Mouse (Mus musculus) Patski (cell line): ENCODE results near the gene Camk2g. TPM values are rescaled to one million over a fixed set of nuclear protein-coding genes. Genes with fewer than 3 reads are reported as not detected.

Experiments
- ATAC-seq: fragments of 100-300 bp; one replicate; pipeline ENCODE4 v1.8.0; 2021
- CTCF ChIA-PET: fragments of 350-600 bp; sonication (Branson Sonifier 250); formaldehyde crosslinking; loops from one replicate; lab custom pipeline; 2022; ENCODE audit warnings: inconsistent platforms; lab: Charles Lee
- POLR2A ChIA-PET: fragments of 350-600 bp; sonication (Branson Sonifier 250); formaldehyde crosslinking; loops from one replicate; lab custom pipeline; 2022; ENCODE audit warnings: antibody characterized with exemption, inconsistent platforms; lab: Charles Lee
- DNase-seq: peaks from one replicate; pipeline ENCODE4 v3.0.0-alpha.2; 2011; ENCODE audit warnings: low read depth, low spot score
- H3K27me3 ChIP-seq: fragments of 371-371 bp; one replicate; pipeline ENCODE4 v1.5.1; 2021
- CTCF ChIP-seq: fragments of 100-300 bp; IDR thresholded peaks from one replicate; pipeline ENCODE4 v1.5.1; 2021
- in situ Hi-C: fragments of 300-500 bp; cut with MboI; formaldehyde crosslinking; loops from 3 replicates; pipeline ENCODE4 v1.11.1; 2018; ENCODE audit warnings: low pct_unique_long_range_greater_than_20kb, mixed read lengths
- polyA plus RNA-seq: library from polyadenylated mRNA; unstranded; gene quantifications from one replicate; pipeline ENCODE4 v1.2.3, GENCODE M21; 2021

The Camk2g gene
- polyA plus RNA-seq, 1 experiment from 2014 or later = 51.7 TPM

DNA sequence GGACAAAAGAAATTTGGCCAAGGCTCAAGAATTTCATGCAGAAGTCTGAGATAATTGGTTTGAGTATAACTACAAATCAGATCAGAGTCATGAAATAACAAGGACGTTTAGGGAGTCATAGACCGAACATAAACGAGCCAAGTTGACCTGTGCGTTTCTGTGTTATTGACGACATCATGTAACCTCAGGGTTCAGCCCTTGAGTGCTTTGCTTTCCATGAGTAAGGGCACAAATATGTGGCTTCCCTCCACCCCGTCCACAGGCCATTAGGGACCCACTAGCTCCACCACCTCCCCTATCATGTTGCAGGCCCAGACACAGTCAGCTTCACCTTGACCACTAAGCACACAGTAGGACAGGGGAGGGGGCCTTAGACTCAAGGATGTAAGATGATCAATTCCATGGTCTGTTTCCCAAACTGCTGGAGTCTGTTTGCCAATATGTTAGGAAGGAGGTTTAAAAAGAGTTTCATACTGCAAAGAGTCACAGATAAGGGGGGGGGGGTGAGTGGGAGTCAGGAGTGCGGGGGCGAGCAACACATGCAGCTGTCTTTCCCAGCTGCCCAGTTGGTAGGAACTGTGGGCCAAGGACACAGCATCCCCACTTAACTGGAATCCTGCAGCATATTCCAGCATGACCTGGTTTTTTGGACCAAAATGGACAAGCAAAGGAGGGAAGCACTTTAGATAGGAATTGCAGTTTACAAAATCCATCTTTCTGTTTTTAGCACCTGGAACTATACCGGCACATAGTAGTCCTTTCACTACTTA, 37.4 kb upstream of the Camk2g start:
- TF ChIP-seq CTCF = no peak
- CTCF ChIA-PET = interaction anchor here (0.8 to 1.7 kb wide), 2 partner anchors 41 to 65 kb away, joined by 3 to 4 read pairs; no protein-coding TSS in a partner anchor
- POLR2A ChIA-PET = no interaction called here
- DNase-seq = no peak
- ATAC-seq = peak; percentile 57
- in situ Hi-C loops = no loop called here
- no peaks in the 10 kb centered on the region for H3K27me3 ChIP-seq

GRCm38 (mm10) chr14:20829523-20830366, 35.9 kb upstream of the Camk2g start:
- ChIA-PET POLR2A (no interaction called here), CTCF (interaction anchor here (1.0 kb wide), 1 partner anchor 10 kb away, joined by 4 read pairs; no protein-coding TSS in a partner anchor)
- no peak for TF ChIP-seq CTCF

DNA sequence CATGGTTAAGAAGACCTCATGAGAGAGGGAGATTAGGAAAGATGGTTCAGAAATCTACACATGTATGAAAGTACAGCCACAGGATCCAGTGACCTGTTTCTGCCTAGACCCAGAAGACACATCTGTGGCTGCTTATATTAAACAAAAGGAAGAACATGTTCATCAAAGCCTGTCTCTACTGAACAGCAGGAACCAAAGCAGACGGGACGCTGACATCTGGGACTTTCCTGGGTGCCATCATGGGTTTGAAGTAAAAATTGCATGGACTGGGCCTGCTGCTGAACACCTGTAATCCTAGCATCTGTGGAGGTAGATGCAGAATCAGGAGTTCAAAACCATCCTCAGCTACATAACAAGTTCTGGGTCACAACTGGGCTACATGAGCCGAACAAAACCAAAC, 34.6 kb upstream of the Camk2g start:
- in situ Hi-C loops = no loop called here
- ATAC-seq (no peak), DNase-seq (no peak)
- no peak for TF ChIP-seq CTCF
- no peaks in the 10 kb centered on the region for H3K27me3 ChIP-seq
- CTCF ChIA-PET = no interaction called here
- POLR2A ChIA-PET = no interaction called here

More at GRCm38 (mm10) chr14:20829523-20830366, 35.9 kb upstream of the Camk2g start:
- no peaks in the 10 kb centered on the region for H3K27me3 ChIP-seq
- ATAC-seq (no peak), DNase-seq (no peak)
- in situ Hi-C loops = no loop called here

- CTCF ChIA-PET = no interaction called here
Measured at GRCm38 (mm10) chr14:20827491-20827890, 33.6 kb upstream of the Camk2g start.

DNA sequence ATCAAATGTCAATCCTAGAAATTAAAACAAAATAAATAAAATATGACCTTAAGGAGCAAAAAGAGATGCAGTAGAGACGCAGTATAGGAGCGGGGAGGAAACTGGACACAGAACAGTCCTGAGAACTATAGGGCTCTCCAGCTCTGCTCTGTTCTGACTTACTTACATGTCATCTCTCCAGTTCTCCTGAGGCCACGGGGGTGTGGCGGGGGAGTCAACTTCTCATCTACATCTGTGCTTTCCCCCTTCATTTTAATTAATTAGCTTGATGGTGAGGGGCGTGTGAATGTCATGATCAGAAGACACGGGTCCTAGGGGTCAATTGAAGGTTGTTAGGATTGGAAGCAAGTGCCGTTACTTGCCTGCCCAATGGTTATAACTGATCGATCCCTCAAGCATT, 33.2 kb upstream of the Camk2g start:
- in situ Hi-C loops = no loop called here
- ChIA-PET CTCF (no interaction called here), POLR2A (no interaction called here)
- no peak for TF ChIP-seq CTCF
- DNase-seq (no peak), ATAC-seq (no peak)
- H3K27me3 ChIP-seq = no peaks in the 10 kb centered on the region

More at GRCm38 (mm10) chr14:20827491-20827890, 33.6 kb upstream of the Camk2g start:
- POLR2A ChIA-PET = no interaction called here
- ATAC-seq = no peak
- TF ChIP-seq CTCF = no peak
- no peaks in the 10 kb centered on the region for H3K27me3 ChIP-seq
- in situ Hi-C loops = no loop called here
- DNase-seq = no peak

GRCm38 (mm10) chr14:20825516-20825915, 31.6 kb upstream of the Camk2g start:
- ChIA-PET POLR2A (interaction anchor here (0.7 kb wide), 1 partner anchor 15 kb away, joined by 3 read pairs; no protein-coding TSS in a partner anchor), CTCF (interaction anchor here (0.9 kb wide), 1 partner anchor 19 kb away, joined by 3 read pairs; no protein-coding TSS in a partner anchor)
- no peak for ATAC-seq
- H3K27me3 ChIP-seq = no peaks in the 10 kb centered on the region
- DNase-seq = no peak
- in situ Hi-C loops = no loop called here
- TF ChIP-seq CTCF = no peak

DNA sequence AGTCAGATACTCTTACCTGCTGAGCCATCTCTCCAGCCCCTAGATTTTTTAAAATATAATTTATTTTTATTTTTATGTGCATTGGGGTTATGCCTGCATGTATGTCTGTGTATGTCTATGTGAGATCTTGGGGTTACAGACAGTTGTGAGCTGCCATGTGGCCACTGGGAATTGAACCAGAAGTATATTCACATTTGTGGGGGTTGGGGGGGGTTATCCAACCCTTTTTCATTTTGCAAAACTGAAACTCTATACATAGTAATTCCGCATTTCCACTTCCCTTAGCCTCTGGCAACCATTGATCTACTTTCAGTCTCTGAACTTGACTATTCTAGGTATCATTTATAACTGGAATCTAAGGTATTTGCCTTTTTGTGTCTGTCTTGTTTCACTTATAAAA, 30.6 kb upstream of the Camk2g start:
- DNase-seq (no peak), ATAC-seq (no peak)
- no peaks in the 10 kb centered on the region for H3K27me3 ChIP-seq
- in situ Hi-C loops = no loop called here
- TF ChIP-seq CTCF = no peak
- CTCF ChIA-PET = no interaction called here
- POLR2A ChIA-PET = no interaction called here

- POLR2A ChIA-PET = no interaction called here
- ATAC-seq (no peak), DNase-seq (no peak)
- no peaks in the 10 kb centered on the region for H3K27me3 ChIP-seq
- in situ Hi-C loops = no loop called here
- CTCF ChIA-PET = interaction anchor here (1.2 kb wide), 1 partner anchor 9 kb away, joined by 3 read pairs; no protein-coding TSS in a partner anchor
- TF ChIP-seq CTCF = no peak
Measured at GRCm38 (mm10) chr14:20815448-20815847, 21.6 kb upstream of the Camk2g start.

DNA sequence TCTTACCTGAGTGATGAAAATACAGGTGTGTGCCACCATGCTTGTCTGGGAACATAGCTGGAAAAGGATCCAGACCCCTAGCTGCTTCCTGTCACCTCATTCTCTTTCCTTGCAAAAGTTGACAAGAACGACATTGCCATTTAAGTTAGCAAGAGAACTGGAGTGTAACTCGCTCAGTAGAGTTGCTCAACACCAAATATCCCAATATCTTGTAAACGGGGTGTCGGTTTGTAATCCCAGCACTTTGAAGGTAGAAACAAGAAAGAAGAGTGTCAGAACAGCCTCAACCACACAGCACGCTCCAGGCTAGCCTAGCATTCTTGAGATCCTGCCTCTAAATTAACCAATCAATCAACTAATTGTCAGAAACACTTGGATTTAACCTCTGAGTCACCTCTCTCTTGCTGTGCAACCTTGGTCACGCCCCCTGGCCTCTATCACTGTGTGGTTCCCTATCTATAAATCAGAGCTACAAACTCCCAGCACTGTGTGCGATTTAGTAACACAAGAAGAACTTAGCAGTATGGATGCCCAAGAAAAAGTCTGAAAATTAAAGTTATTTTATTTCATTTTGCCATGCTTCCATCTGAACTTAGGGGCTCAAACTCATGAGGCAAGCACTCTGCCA, 18.0 kb upstream of the Camk2g start:
- ChIA-PET CTCF (no interaction called here), POLR2A (no interaction called here)
- no peaks in the 10 kb centered on the region for H3K27me3 ChIP-seq
- no peak for TF ChIP-seq CTCF
- DNase-seq (no peak), ATAC-seq (no peak)
- in situ Hi-C loops = no loop called here

DNA sequence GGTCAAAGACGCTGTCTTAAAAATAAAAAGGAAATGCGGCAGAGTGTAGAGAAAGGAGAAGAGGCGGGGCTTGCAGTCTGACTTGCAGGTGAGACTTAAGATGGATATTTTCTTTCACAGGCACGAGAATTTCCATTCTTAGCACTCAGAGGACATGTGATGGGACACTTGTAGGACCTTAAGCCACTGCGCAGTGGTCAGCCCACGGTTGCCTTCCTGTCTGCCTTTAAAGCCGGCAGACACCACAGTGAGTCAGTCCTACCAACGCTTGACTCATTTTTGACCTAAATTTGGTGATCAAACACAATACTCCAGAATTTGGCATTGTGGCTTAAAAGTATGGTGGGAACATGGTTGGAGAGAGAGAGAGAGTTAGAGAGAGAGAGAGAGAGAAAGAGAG, 17.3 kb upstream of the Camk2g start:
- TF ChIP-seq CTCF = no peak
- in situ Hi-C loops = no loop called here
- no peaks in the 10 kb centered on the region for H3K27me3 ChIP-seq
- POLR2A ChIA-PET = interaction anchor here (0.6 kb wide), 2 partner anchors 15 to 138 kb away, joined by 3 to 5 read pairs; no protein-coding TSS in a partner anchor
- DNase-seq = no peak
- ATAC-seq = no peak
- CTCF ChIA-PET = interaction anchor here (1.0 kb wide), 1 partner anchor 8 kb away, joined by 3 read pairs; no protein-coding TSS in a partner anchor
